8 mouse cellular contexts compared by ENCODE assay signal in the genomic region with DNA sequence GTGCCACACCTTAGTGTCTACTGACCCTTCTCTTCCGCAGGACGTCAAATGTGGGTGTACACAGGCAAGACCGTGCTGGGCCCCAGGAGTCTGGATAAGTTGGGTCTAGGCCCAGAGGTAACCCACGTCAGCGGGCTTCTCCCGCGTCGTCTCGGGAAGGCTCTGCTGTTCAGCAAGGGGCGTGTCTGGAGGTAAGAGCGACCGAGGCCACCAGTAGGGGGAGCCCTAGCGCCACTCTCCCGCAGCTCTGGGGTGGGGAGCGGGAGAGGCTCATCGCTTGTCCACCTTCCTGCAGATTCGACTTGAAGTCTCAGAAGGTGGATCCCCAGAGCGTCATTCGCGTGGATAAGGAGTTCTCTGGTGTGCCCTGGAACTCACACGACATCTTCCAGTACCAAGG. TPM values are rescaled to one million over a fixed set of nuclear protein-coding genes. Genes with fewer than 3 reads are reported as not detected.
DNase-seq lines count a peak whose midpoint lies in the region; ATAC-seq and TF ChIP-seq lines count a peak whose summit lies in the region.

No protein-coding gene starts in this region.

- ATAC-seq in embryonic facial prominence, embryonic 11.5 days (replicated peaks; ENCODE audit: insufficient number of reproducible peaks, low FRiP score, low TSS enrichment, low read depth), result peak; percentile 68
- peak; percentile 50; the same call in 1 of the 2 replicates for ATAC-seq in heart, embryonic 11.5 days (replicated peaks; ENCODE audit: insufficient number of reproducible peaks, low FRiP score, low TSS enrichment)
- peak; percentile 75 for ATAC-seq in kidney, embryonic 15.5 days (replicated peaks; ENCODE audit: low FRiP score)
- peak; percentile 53 for ATAC-seq in liver, embryonic 16.5 days (ENCODE audit: low read depth)
- ATAC-seq in neural tube, embryonic 13.5 days (ENCODE audit: low read depth), result peak; percentile 82

- peak; percentile 93 for DNase-seq in adrenal gland, postnatal 14 days
- peak; percentile 88 for DNase-seq in embryonic facial prominence, embryonic 11.5 days (ENCODE audit: low spot score)
- peak; percentile 92 for DNase-seq in testis, postnatal 10 days (ENCODE audit: low spot score)

- H3K4me3 ChIP-seq in C2C12 (ENCODE audit: insufficient read depth, poor library complexity, severe bottlenecking), result no peak overlapping the region
- H3K4me3 ChIP-seq in embryonic facial prominence, embryonic 11.5 days (ENCODE audit: low read depth, low read length), result no peak overlapping the region
- no peak overlapping the region for H3K4me3 ChIP-seq in heart, embryonic 11.5 days (ENCODE audit: low read depth, low read length)
- 0 out of 2 replicates have a peak overlapping the region, but pooled peaks have one; percentile 8 for H3K4me3 ChIP-seq in kidney, embryonic 15.5 days (replicated peaks)
- H3K4me3 ChIP-seq in liver, embryonic 16.5 days (ENCODE audit: low read depth, low read length), result no peak overlapping the region
- H3K4me3 ChIP-seq in neural tube, embryonic 13.5 days, result no peak overlapping the region

- no peak overlapping the region for H3K27ac ChIP-seq in embryonic facial prominence, embryonic 11.5 days (replicated peaks; ENCODE audit: low read depth, low read length)
- H3K27ac ChIP-seq in heart, embryonic 11.5 days (ENCODE audit: low read depth, low read length), result no peak overlapping the region
- no peak overlapping the region for H3K27ac ChIP-seq in kidney, embryonic 15.5 days
- H3K27ac ChIP-seq in liver, embryonic 16.5 days (ENCODE audit: low read length), result no peak overlapping the region
- H3K27ac ChIP-seq in neural tube, embryonic 13.5 days (replicated peaks), result no peak overlapping the region

- peaks cover 21% of the 10 kb centered on the region for H3K27me3 ChIP-seq in C2C12 (ENCODE audit: control insufficient read depth, insufficient read depth, insufficient read length)
- peaks cover 47% of the 10 kb centered on the region for H3K27me3 ChIP-seq in embryonic facial prominence, embryonic 11.5 days (ENCODE audit: control insufficient read depth, insufficient read depth, low read length)
- H3K27me3 ChIP-seq in heart, embryonic 11.5 days (ENCODE audit: control insufficient read depth, insufficient read depth, low read length), result peaks cover 60% of the 10 kb centered on the region
- peaks cover 85% of the 10 kb centered on the region for H3K27me3 ChIP-seq in kidney, embryonic 15.5 days
- peaks cover 36% of the 10 kb centered on the region for H3K27me3 ChIP-seq in liver, embryonic 16.5 days (ENCODE audit: control insufficient read depth, insufficient read depth, low read depth, low read length)
- H3K27me3 ChIP-seq in neural tube, embryonic 13.5 days, result peaks cover 77% of the 10 kb centered on the region

- peak; percentile 82 for TF ChIP-seq CTCF in C2C12 (IDR thresholded peaks at IDR 0.05; ENCODE audit: control insufficient read depth, insufficient read depth, insufficient read length)

- no peaks in the 10 kb centered on the region for H3K36me3 ChIP-seq in C2C12 (ENCODE audit: control insufficient read depth, insufficient read depth)
- H3K36me3 ChIP-seq in embryonic facial prominence, embryonic 11.5 days (replicated peaks; ENCODE audit: control insufficient read depth, insufficient read depth, low read depth, low read length), result no peaks in the 10 kb centered on the region
- no peaks in the 10 kb centered on the region for H3K36me3 ChIP-seq in heart, embryonic 11.5 days (ENCODE audit: control insufficient read depth, insufficient read depth, low read length)
- no peaks in the 10 kb centered on the region for H3K36me3 ChIP-seq in kidney, embryonic 15.5 days
- H3K36me3 ChIP-seq in liver, embryonic 16.5 days (ENCODE audit: control insufficient read depth, insufficient read depth), result no peaks in the 10 kb centered on the region
- no peaks in the 10 kb centered on the region for H3K36me3 ChIP-seq in neural tube, embryonic 13.5 days

- no peaks in the 10 kb centered on the region; the same call in 1 of the 2 replicates for H3K9me3 ChIP-seq in embryonic facial prominence, embryonic 11.5 days (replicated peaks; ENCODE audit: control insufficient read depth, low read length)
- H3K9me3 ChIP-seq in heart, embryonic 11.5 days (replicated peaks; ENCODE audit: control insufficient read depth, low read length), result no peaks in the 10 kb centered on the region
- no peaks in the 10 kb centered on the region; the same call in 1 of the 2 replicates for H3K9me3 ChIP-seq in kidney, embryonic 15.5 days (replicated peaks)
- H3K9me3 ChIP-seq in liver, embryonic 16.5 days (replicated peaks; ENCODE audit: control insufficient read depth, low read length), result no peaks in the 10 kb centered on the region
- H3K9me3 ChIP-seq in neural tube, embryonic 13.5 days, result no peaks in the 10 kb centered on the region

- no peaks in the 10 kb centered on the region for H3K79me3 ChIP-seq in C2C12 (ENCODE audit: low read depth)

- H3K4me2 ChIP-seq in embryonic facial prominence, embryonic 11.5 days (ENCODE audit: low read depth, low read length), result no peak overlapping the region
- peak overlapping the region; percentile 38; the same call in 1 of the 2 replicates for H3K4me2 ChIP-seq in heart, embryonic 11.5 days
- peak overlapping the region; percentile 48 for H3K4me2 ChIP-seq in kidney, embryonic 15.5 days
- H3K4me2 ChIP-seq in liver, embryonic 16.5 days (ENCODE audit: low read depth, low read length), result peak overlapping the region; percentile 11; the same call in 1 of the 2 replicates
- peak overlapping the region; percentile 15 for H3K4me2 ChIP-seq in neural tube, embryonic 13.5 days

- WGBS in embryonic facial prominence, embryonic 11.5 days, result 1% methylated on average over 21 of the region's 21 CpGs
- WGBS in heart, embryonic 11.5 days (ENCODE audit: insufficient replicate concordance), result 1% methylated on average over 21 of the region's 21 CpGs
- whole genome bisulfite sequencing in kidney, embryonic 15.5 days, result 1% methylated on average over 21 of the region's 21 CpGs
- WGBS in liver, embryonic 16.5 days (ENCODE audit: insufficient replicate concordance), result 1% methylated on average over 21 of the region's 21 CpGs
- under 1% methylated on average over 21 of the region's 21 CpGs for WGBS in neural tube, embryonic 13.5 days

- no peaks in the 10 kb centered on the region for H3K79me2 ChIP-seq in C2C12 (ENCODE audit: control insufficient read depth, insufficient read depth)

- H3ac ChIP-seq in C2C12 (ENCODE audit: control insufficient read depth, insufficient read length, low read depth), result no peak overlapping the region

- H3K4me1 ChIP-seq in embryonic facial prominence, embryonic 11.5 days (ENCODE audit: control insufficient read depth, insufficient read depth, low read length), result 0 out of 2 replicates have a peak, but pooled peaks cover under 1% of the 10 kb centered on the region
- peaks cover 5% of the 10 kb centered on the region; the same call in 1 of the 2 replicates for H3K4me1 ChIP-seq in heart, embryonic 11.5 days (ENCODE audit: control insufficient read depth, insufficient read depth, low read length)
- peaks cover 19% of the 10 kb centered on the region for H3K4me1 ChIP-seq in kidney, embryonic 15.5 days
- H3K4me1 ChIP-seq in liver, embryonic 16.5 days (ENCODE audit: control insufficient read depth, low read depth, low read length), result no peaks in the 10 kb centered on the region; the same call in 1 of the 2 replicates
- peaks cover 15% of the 10 kb centered on the region for H3K4me1 ChIP-seq in neural tube, embryonic 13.5 days (replicated peaks)

- no peak overlapping the region for H3K9ac ChIP-seq in embryonic facial prominence, embryonic 11.5 days (replicated peaks; ENCODE audit: low read length)
- no peak overlapping the region for H3K9ac ChIP-seq in heart, embryonic 11.5 days (ENCODE audit: low read depth, low read length)
- H3K9ac ChIP-seq in kidney, embryonic 15.5 days, result no peak overlapping the region
- no peak overlapping the region for H3K9ac ChIP-seq in liver, embryonic 16.5 days (ENCODE audit: low read depth, low read length)
- H3K9ac ChIP-seq in neural tube, embryonic 13.5 days, result no peak overlapping the region

TF ChIP-seq in C2C12, 6 proteins besides CTCF, POLR2A, EP300 and RAD21 (continues in another document):
- TF ChIP-seq USF1 (IDR thresholded peaks at IDR 0.05; ENCODE audit: low read depth) (no peak), MYOD1 (IDR thresholded peaks at IDR 0.05; ENCODE audit: control insufficient read depth, insufficient read length, low read depth) (no peak), CEBPB (IDR thresholded peaks at IDR 0.05; ENCODE audit: low read depth) (no peak), MYOG (IDR thresholded peaks at IDR 0.05; ENCODE audit: control insufficient read depth, extremely low read depth, insufficient read length) (no peak)

RNA-seq across cellular contexts. Expression of gene Slc12a5, which starts 7.4 kb away (rescaled TPM):
- 0.12 TPM for polyA plus RNA-seq in C2C12 (2012; fragmentation: generic; extraction: Trizol)
- total RNA-seq in adrenal gland, postnatal 14 days (2021), result 8.4 and 8.7 TPM in 2 replicates
- 0.94 and 1.4 TPM in 2 replicates for polyA plus RNA-seq in embryonic facial prominence, embryonic 11.5 days (2014; fragmentation: Nextera tagmentation; extraction: Ambion mirVana)
- polyA plus RNA-seq in heart, embryonic 11.5 days (2014; fragmentation: Nextera tagmentation; extraction: Ambion mirVana), result 1.0 and 1.6 TPM in 2 replicates
- 1.1 TPM in 2 replicates for polyA plus RNA-seq in kidney, embryonic 15.5 days (2015; fragmentation: Nextera tagmentation; extraction: Ambion mirVana)
- 0.13 TPM in 2 replicates for polyA plus RNA-seq in liver, embryonic 16.5 days (2015; fragmentation: Nextera tagmentation; extraction: Ambion mirVana)
- polyA plus RNA-seq in neural tube, embryonic 13.5 days (2015; fragmentation: Nextera tagmentation; extraction: Ambion mirVana), result 20.8 and 21.3 TPM in 2 replicates

RNA-seq across cellular contexts. Expression of gene Mmp9, which starts 12.6 kb away (rescaled TPM):
- polyA plus RNA-seq in C2C12 (2012; fragmentation: generic; extraction: Trizol), result 1.1 TPM
- total RNA-seq in adrenal gland, postnatal 14 days (2021), result 1.7 and 2.0 TPM in 2 replicates
- polyA plus RNA-seq in embryonic facial prominence, embryonic 11.5 days (2014; fragmentation: Nextera tagmentation; extraction: Ambion mirVana), result 1.5 and 1.6 TPM in 2 replicates
- 0.16 and 0.46 TPM in 2 replicates for polyA plus RNA-seq in heart, embryonic 11.5 days (2014; fragmentation: Nextera tagmentation; extraction: Ambion mirVana)
- polyA plus RNA-seq in kidney, embryonic 15.5 days (2015; fragmentation: Nextera tagmentation; extraction: Ambion mirVana), result 2.6 and 41.3 TPM in 2 replicates
- polyA plus RNA-seq in liver, embryonic 16.5 days (2015; fragmentation: Nextera tagmentation; extraction: Ambion mirVana), result 8.9 and 13.0 TPM in 2 replicates
- polyA plus RNA-seq in neural tube, embryonic 13.5 days (2015; fragmentation: Nextera tagmentation; extraction: Ambion mirVana), result 16.9 and 17.1 TPM in 2 replicates

RNA-seq across cellular contexts. Expression of gene Zfp335, which starts 41.7 kb away (rescaled TPM):
- 11.7 TPM for polyA plus RNA-seq in C2C12 (2012; fragmentation: generic; extraction: Trizol)
- 17.3 and 19.4 TPM in 2 replicates for total RNA-seq in adrenal gland, postnatal 14 days (2021)
- polyA plus RNA-seq in embryonic facial prominence, embryonic 11.5 days (2014; fragmentation: Nextera tagmentation; extraction: Ambion mirVana), result 8.0 and 10.0 TPM in 2 replicates
- polyA plus RNA-seq in heart, embryonic 11.5 days (2014; fragmentation: Nextera tagmentation; extraction: Ambion mirVana), result 8.8 and 8.9 TPM in 2 replicates
- 12.1 and 14.4 TPM in 2 replicates for polyA plus RNA-seq in kidney, embryonic 15.5 days (2015; fragmentation: Nextera tagmentation; extraction: Ambion mirVana)
- 5.9 and 6.8 TPM in 2 replicates for polyA plus RNA-seq in liver, embryonic 16.5 days (2015; fragmentation: Nextera tagmentation; extraction: Ambion mirVana)
- polyA plus RNA-seq in neural tube, embryonic 13.5 days (2015; fragmentation: Nextera tagmentation; extraction: Ambion mirVana), result 13.3 and 14.2 TPM in 2 replicates
